Mouse (Mus musculus): ENCODE data around the gene Cep78. TPM values are rescaled to one million over a fixed set of nuclear protein-coding genes. Genes with fewer than 3 reads are reported as not detected.

The Cep78 gene
- 3.0 and 4.7 TPM in 2 replicates for polyA plus RNA-seq (2012; rRNA removed; ENCODE audit: low replicate concordance)

DNA sequence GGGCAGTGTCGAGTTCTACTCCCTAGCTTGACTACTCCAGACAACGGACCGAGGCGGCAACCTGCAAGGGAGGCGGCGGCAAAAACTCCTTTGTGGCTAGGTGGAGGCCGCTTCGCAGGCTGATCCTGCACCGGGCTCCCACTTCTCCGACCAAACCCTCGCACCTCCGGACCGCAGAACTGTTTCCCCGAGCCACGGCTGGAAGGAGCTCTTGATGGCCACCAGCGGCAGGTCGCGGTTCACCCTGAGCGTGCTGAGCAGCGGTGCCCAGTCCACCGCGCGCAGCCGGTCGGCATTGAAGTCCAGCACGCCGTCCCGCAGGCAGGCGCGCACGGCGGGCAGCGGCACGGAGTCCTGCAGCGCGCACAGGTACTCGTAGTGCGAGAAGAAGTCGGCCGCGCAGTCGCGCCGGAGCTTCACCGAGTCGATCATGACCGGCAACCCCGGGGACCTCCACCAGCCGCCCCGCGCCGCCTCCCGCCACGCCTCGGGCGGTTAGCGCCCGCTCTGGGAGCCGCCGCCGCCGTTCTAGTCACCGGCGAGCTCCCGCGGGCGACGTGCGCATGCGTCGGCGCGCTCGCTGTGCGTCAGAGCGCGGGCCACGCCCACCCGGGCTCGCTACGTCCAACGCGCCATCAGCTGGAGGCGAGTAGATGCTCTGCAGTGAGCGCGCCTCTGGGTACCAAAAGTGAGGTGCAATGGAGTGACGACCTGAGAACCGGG, at the start of gene Cep78:
Gene Cep78 (minus strand): TSS at position 541 of the 723 bp plus-strand sequence.

DNA sequence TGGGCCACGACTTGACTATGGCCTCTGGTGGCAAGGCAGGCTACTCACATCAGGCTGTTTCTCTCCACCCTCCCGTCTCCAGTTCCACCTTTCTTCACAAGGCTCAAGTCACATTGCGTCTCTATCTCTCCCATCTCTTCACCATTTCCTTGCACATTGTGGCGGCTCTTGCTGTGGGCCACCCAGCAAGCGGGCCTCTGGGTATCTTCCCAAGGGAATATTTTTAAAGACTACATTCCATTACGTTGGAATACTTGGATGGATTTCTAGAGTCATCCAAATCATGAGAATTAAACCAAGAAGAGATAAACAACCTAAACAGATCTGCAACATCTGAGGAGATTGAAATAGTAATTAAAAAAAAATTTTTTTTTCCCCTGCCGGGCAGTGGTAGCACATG, 37.6 kb downstream of the Cep78 start, which contains the start of gene Psat1:
Gene Psat1 (minus strand): TSS at position 101 of the 400 bp plus-strand sequence.

Other genes with a start within 250 kb of the Cep78 start
- gene Psat1, start 37.7 kb downstream of the Cep78 start, polyA plus RNA-seq (2012; rRNA removed; ENCODE audit: low replicate concordance), result 36.2 and 77.8 TPM in 2 replicates
- 22.1 and 23.3 TPM in 2 replicates for gene Gnaq, start 147.8 kb upstream of the Cep78 start, polyA plus RNA-seq (2012; rRNA removed; ENCODE audit: low replicate concordance)

Data from subcutaneous adipose tissue, adult 2 months (tissue).